Mouse (Mus musculus) forebrain, embryonic 12.5 days (tissue): ENCODE data around the gene Adcy1. TPM values are rescaled to one million over a fixed set of nuclear protein-coding genes. Genes with fewer than 3 reads are reported as not detected.
A peak's percentile ranks its signal among the peaks of the same experiment; 100 is the strongest.

ENCODE experiments used
- ATAC-seq: fragments of 200-750 bp; cut with Nextera tagmentation; 2 replicates; pipeline ENCODE4 v1.8.0; 2017; ENCODE audit warnings: moderate TSS enrichment; ENCODE audit not compliant: low FRiP score
- H3K27ac ChIP-seq: fragments of 300-500 bp; sonication (generic); 2 replicates; pipeline ENCODE4 v1.5.1; 2016; ENCODE audit warnings: mild to moderate bottlenecking
- H3K27me3 ChIP-seq: fragments of 300-500 bp; sonication (generic); 2 replicates; pipeline ENCODE4 v1.6.1; 2016; ENCODE audit warnings: mild to moderate bottlenecking
- H3K36me3 ChIP-seq: fragments of 300-500 bp; sonication (generic); replicated peaks from 2 replicates; pipeline ENCODE4 v1.6.1; 2016; ENCODE audit warnings: mild to moderate bottlenecking
- H3K4me1 ChIP-seq: fragments of 300-500 bp; sonication (generic); 2 replicates; pipeline ENCODE4 v1.6.1; 2016
- H3K4me2 ChIP-seq: fragments of 300-500 bp; sonication (generic); 2 replicates; pipeline ENCODE4 v1.6.1; 2016; ENCODE audit warnings: mild to moderate bottlenecking, moderate library complexity
- H3K4me3 ChIP-seq: fragments of 300-500 bp; sonication (generic); replicated peaks from 2 replicates; pipeline ENCODE4 v1.5.1; 2016; ENCODE audit warnings: mild to moderate bottlenecking
- H3K9ac ChIP-seq: fragments of 300-500 bp; sonication (generic); 2 replicates; pipeline ENCODE4 v1.6.1; 2016; ENCODE audit warnings: mild to moderate bottlenecking
- H3K9me3 ChIP-seq: fragments of 300-500 bp; sonication (generic); 2 replicates; pipeline ENCODE4 v1.6.1; 2016
- WGBS: fragments of 180-500 bp; shearing (Covaris S2); methylation state at CpG from one replicate; pipeline ENCODE4 v1.1.7; 2016; 5-methylcytosine and 5-hydroxymethylcytosine counted together
- polyA plus RNA-seq: library from polyadenylated mRNA; unstranded; fragments of >200 nt; fragmentation: Nextera tagmentation; extraction: Ambion mirVana; gene quantifications from 2 replicates; pipeline ENCODE4 v1.2.1, GENCODE M21; 2016

Adcy1 gene
- polyA plus RNA-seq, 1 experiment from 2014 or later: 1.3 TPM

GRCm38 (mm10) chr11:7076510-7076909 lies 13.2 kb downstream of the Adcy1 start:
- no peaks in the 10 kb centered on the region for H3K9me3 ChIP-seq
- no peak for ATAC-seq
- H3K4me1 ChIP-seq: 0 out of 2 replicates have a peak, but pooled peaks cover 1% of the 10 kb centered on the region
- no peaks in the 10 kb centered on the region for H3K27me3 ChIP-seq
- H3K9ac ChIP-seq: no peak overlapping the region
- H3K4me2 ChIP-seq: no peak overlapping the region
- H3K27ac ChIP-seq: no peak overlapping the region
- no peaks in the 10 kb centered on the region for H3K36me3 ChIP-seq
- WGBS: 89% methylated on average over 3 of the region's 3 CpGs
- H3K4me3 ChIP-seq: no peak overlapping the region

GRCm38 (mm10) chr11:7081893-7082292 lies 18.6 kb downstream of the Adcy1 start:
- Histone ChIP-seq H3K4me2 (no peak overlapping the region), H3K4me1 (no peaks in the 10 kb centered on the region), H3K4me3 (no peak overlapping the region), H3K9me3 (no peaks in the 10 kb centered on the region), H3K9ac (no peak overlapping the region), H3K36me3 (no peaks in the 10 kb centered on the region), H3K27me3 (no peaks in the 10 kb centered on the region), H3K27ac (no peak overlapping the region)
- no peak for ATAC-seq
- WGBS: 95% methylated on average over 1 of the region's 1 CpGs

GRCm38 (mm10) chr11:7083911-7084310 lies 20.6 kb downstream of the Adcy1 start:
- H3K9me3 ChIP-seq: no peaks in the 10 kb centered on the region
- no peak overlapping the region for H3K4me2 ChIP-seq
- ATAC-seq: no peak
- no peak overlapping the region for H3K9ac ChIP-seq
- H3K4me3 ChIP-seq: no peak overlapping the region
- 97% methylated on average over 1 of the region's 1 CpGs for WGBS
- no peaks in the 10 kb centered on the region for H3K4me1 ChIP-seq
- H3K27ac ChIP-seq: no peak overlapping the region
- H3K36me3 ChIP-seq: no peaks in the 10 kb centered on the region
- H3K27me3 ChIP-seq: no peaks in the 10 kb centered on the region

GRCm38 (mm10) chr11:7085184-7085583 lies 21.9 kb downstream of the Adcy1 start:
- Histone ChIP-seq H3K9ac (no peak overlapping the region), H3K36me3 (no peaks in the 10 kb centered on the region), H3K4me1 (no peaks in the 10 kb centered on the region), H3K27ac (no peak overlapping the region), H3K9me3 (no peaks in the 10 kb centered on the region), H3K4me3 (no peak overlapping the region), H3K4me2 (no peak overlapping the region), H3K27me3 (no peaks in the 10 kb centered on the region)
- 89% methylated on average over 5 of the region's 5 CpGs for WGBS
- no peak for ATAC-seq

GRCm38 (mm10) chr11:7091120-7091519 lies 27.8 kb downstream of the Adcy1 start:
- no peak overlapping the region for H3K4me3 ChIP-seq
- H3K9ac ChIP-seq: no peak overlapping the region
- H3K36me3 ChIP-seq: no peaks in the 10 kb centered on the region
- no peaks in the 10 kb centered on the region for H3K9me3 ChIP-seq
- ATAC-seq: no peak
- WGBS: 93% methylated on average over 5 of the region's 5 CpGs
- H3K4me2 ChIP-seq: no peak overlapping the region
- no peaks in the 10 kb centered on the region for H3K27me3 ChIP-seq
- H3K27ac ChIP-seq: no peak overlapping the region
- no peaks in the 10 kb centered on the region for H3K4me1 ChIP-seq

- no peak for ATAC-seq
- no peaks in the 10 kb centered on the region for H3K27me3 ChIP-seq
- no peaks in the 10 kb centered on the region for H3K4me1 ChIP-seq
- H3K4me3 ChIP-seq: no peak overlapping the region
- no peaks in the 10 kb centered on the region for H3K9me3 ChIP-seq
- no peak overlapping the region for H3K4me2 ChIP-seq
- 96% methylated on average over 6 of the region's 6 CpGs for WGBS
- H3K36me3 ChIP-seq: no peaks in the 10 kb centered on the region
- no peak overlapping the region for H3K27ac ChIP-seq
- H3K9ac ChIP-seq: no peak overlapping the region
Observed at GRCm38 (mm10) chr11:7094844-7095243, 31.6 kb downstream of the Adcy1 start.

- 80% methylated on average over 6 of the region's 6 CpGs for WGBS
- no peaks in the 10 kb centered on the region for H3K27me3 ChIP-seq
- no peaks in the 10 kb centered on the region for H3K36me3 ChIP-seq
- ATAC-seq: no peak; the same call in 1 of the 2 replicates
- no peak overlapping the region for H3K9ac ChIP-seq
- no peak overlapping the region for H3K4me2 ChIP-seq
- no peak overlapping the region for H3K27ac ChIP-seq
- H3K4me1 ChIP-seq: peaks cover 15% of the 10 kb centered on the region
- H3K9me3 ChIP-seq: peaks cover 4% of the 10 kb centered on the region; the same call in 1 of the 2 replicates
- no peak overlapping the region for H3K4me3 ChIP-seq
Observed at GRCm38 (mm10) chr11:7101674-7102073, 38.4 kb downstream of the Adcy1 start.

GRCm38 (mm10) chr11:7102256-7103194 lies 39.2 kb downstream of the Adcy1 start:
- peak; percentile 27; the same call in 1 of the 2 replicates for ATAC-seq

GRCm38 (mm10) chr11:7105337-7105736 lies 42.0 kb downstream of the Adcy1 start:
- 91% methylated on average over 8 of the region's 8 CpGs for WGBS
- Histone ChIP-seq H3K4me2 (no peak overlapping the region), H3K36me3 (no peaks in the 10 kb centered on the region), H3K9me3 (peaks cover 4% of the 10 kb centered on the region; the same call in 1 of the 2 replicates), H3K4me3 (no peak overlapping the region), H3K27me3 (no peaks in the 10 kb centered on the region), H3K9ac (no peak overlapping the region), H3K4me1 (peaks cover 14% of the 10 kb centered on the region), H3K27ac (no peak overlapping the region)
- no peak for ATAC-seq

More at GRCm38 (mm10) chr11:7102256-7103194, 39.2 kb downstream of the Adcy1 start:
- no peaks in the 10 kb centered on the region for H3K36me3 ChIP-seq
- peaks cover 4% of the 10 kb centered on the region; the same call in 1 of the 2 replicates for H3K9me3 ChIP-seq
- H3K27ac ChIP-seq: no peak overlapping the region
- H3K4me2 ChIP-seq: no peak overlapping the region
- H3K4me3 ChIP-seq: no peak overlapping the region
- WGBS: 65% methylated on average over 14 of the region's 14 CpGs
- H3K9ac ChIP-seq: no peak overlapping the region
- peaks cover 15% of the 10 kb centered on the region for H3K4me1 ChIP-seq
- H3K27me3 ChIP-seq: no peaks in the 10 kb centered on the region

- Histone ChIP-seq H3K4me2 (no peak overlapping the region), H3K4me1 (peaks cover 5% of the 10 kb centered on the region), H3K27ac (no peak overlapping the region), H3K4me3 (no peak overlapping the region), H3K9me3 (peaks cover 4% of the 10 kb centered on the region; the same call in 1 of the 2 replicates), H3K36me3 (no peaks in the 10 kb centered on the region), H3K27me3 (no peaks in the 10 kb centered on the region), H3K9ac (no peak overlapping the region)
- ATAC-seq: no peak
- 87% methylated on average over 4 of the region's 4 CpGs for WGBS
Observed at GRCm38 (mm10) chr11:7109131-7109530, 45.8 kb downstream of the Adcy1 start.

GRCm38 (mm10) chr11:7113046-7113445 lies 49.8 kb downstream of the Adcy1 start:
- H3K9ac ChIP-seq: no peak overlapping the region
- H3K4me2 ChIP-seq: no peak overlapping the region
- H3K36me3 ChIP-seq: no peaks in the 10 kb centered on the region
- no peaks in the 10 kb centered on the region for H3K27me3 ChIP-seq
- no peak overlapping the region for H3K4me3 ChIP-seq
- ATAC-seq: no peak
- no peaks in the 10 kb centered on the region for H3K9me3 ChIP-seq
- WGBS: 73% methylated on average over 4 of the region's 4 CpGs
- H3K27ac ChIP-seq: no peak overlapping the region
- H3K4me1 ChIP-seq: peaks cover 6% of the 10 kb centered on the region

GRCm38 (mm10) chr11:7113687-7114086 lies 50.4 kb downstream of the Adcy1 start:
- Histone ChIP-seq H3K27ac (no peak overlapping the region), H3K27me3 (no peaks in the 10 kb centered on the region), H3K4me1 (peaks cover 6% of the 10 kb centered on the region), H3K4me3 (no peak overlapping the region), H3K9ac (no peak overlapping the region), H3K9me3 (no peaks in the 10 kb centered on the region), H3K36me3 (no peaks in the 10 kb centered on the region), H3K4me2 (no peak overlapping the region)
- ATAC-seq: no peak
- 63% methylated on average over 6 of the region's 6 CpGs for WGBS

- H3K36me3 ChIP-seq: no peaks in the 10 kb centered on the region
- no peaks in the 10 kb centered on the region for H3K9me3 ChIP-seq
- 72% methylated on average over 9 of the region's 9 CpGs for WGBS
- H3K4me1 ChIP-seq: peaks cover 6% of the 10 kb centered on the region
- no peak for ATAC-seq
- H3K4me3 ChIP-seq: no peak overlapping the region
- H3K27me3 ChIP-seq: no peaks in the 10 kb centered on the region
- H3K9ac ChIP-seq: no peak overlapping the region
- no peak overlapping the region for H3K4me2 ChIP-seq
- no peak overlapping the region for H3K27ac ChIP-seq
Observed at GRCm38 (mm10) chr11:7114312-7114711, 51.0 kb downstream of the Adcy1 start.
